Mouse (Mus musculus) common myeloid progenitor, adult 5-6 weeks (primary cell): ENCODE data around the gene Pygl. TPM values are rescaled to one million over a fixed set of nuclear protein-coding genes. Genes with fewer than 3 reads are reported as not detected.
"Not testable (repeated sequence)": the region's sequence is repeated elsewhere in the genome, so short reads cannot be mapped to it uniquely, and the experiment has no call there.

Experiments used
- ATAC-seq: replicated peaks from 2 replicates; pipeline ENCODE4 v1.8.0; 2016; ENCODE audit warnings: low read depth, mild to moderate bottlenecking, moderate TSS enrichment, inconsistent platforms; ENCODE audit not compliant: poor library complexity, severe bottlenecking
- total RNA-seq: library from RNA; stranded (forward); fragments of 200-1000, 187-1606 nt; gene quantifications from 2 replicates; pipeline ENCODE4 v1.2.3, GENCODE M21; 2017

Gene Pygl
- total RNA-seq, 1 experiment from 2014 or later = 58.2 TPM

DNA sequence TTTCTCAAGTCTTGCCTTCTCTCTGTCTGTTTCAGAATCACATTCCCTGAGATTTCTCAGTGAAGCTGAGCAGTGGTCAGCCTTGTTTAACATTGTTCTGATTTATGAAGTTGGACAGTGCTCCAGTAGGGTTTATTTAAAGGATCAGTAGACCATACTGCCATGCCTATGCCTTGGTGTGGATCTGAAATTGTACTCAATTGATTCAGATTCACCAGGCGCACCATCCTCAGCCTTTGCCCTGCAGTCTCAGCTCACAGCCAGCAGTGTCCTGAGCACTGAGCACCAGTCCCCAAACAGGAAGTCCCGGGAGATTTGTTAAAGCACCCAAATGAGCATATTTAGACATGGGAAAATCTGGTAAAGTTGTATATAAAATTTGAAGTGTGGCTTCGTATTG, 66.5 kb downstream of the Pygl start:
- ATAC-seq = no peak

GRCm38 (mm10) chr12:70161057-70161456, 70.2 kb downstream of the Pygl start:
- ATAC-seq = no peak

DNA sequence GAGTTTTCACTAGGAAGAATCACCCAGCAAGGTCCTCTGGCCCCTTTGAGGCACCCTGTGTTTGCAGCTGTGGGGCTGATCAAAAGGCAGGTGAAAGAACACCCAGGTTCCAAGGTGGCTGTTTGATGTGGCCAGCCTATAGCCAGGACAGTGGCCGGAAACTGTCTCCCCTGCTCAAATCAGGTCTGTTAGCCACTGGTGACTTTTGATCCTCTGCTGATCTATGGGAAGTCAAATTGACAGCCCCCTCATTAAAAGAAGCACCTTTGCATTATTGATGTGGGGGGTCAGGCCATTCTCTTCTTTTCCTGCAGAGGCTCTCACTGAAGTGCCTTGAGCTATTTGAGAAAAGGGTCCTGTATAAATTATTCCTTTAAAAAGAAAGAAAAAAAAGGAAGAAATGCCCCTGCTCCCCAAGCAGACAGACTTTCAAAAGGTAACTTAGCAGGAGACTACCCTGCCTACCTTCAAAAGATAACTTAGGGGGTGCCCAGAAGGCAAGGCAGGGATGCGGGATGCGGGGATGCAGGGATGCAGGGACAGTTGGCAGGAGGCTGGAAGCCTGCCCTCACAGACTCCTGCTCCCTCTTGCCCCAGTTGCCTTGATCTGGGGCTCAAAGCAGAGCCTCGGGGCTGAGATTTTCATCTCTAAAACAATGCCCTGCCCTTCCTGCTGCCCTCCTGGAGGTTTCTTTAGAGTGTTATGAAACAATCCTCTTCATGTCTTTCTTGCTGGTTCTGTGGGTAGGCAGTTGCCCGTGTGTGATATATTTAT, 73.8 kb downstream of the Pygl start:
- ATAC-seq = no peak

DNA sequence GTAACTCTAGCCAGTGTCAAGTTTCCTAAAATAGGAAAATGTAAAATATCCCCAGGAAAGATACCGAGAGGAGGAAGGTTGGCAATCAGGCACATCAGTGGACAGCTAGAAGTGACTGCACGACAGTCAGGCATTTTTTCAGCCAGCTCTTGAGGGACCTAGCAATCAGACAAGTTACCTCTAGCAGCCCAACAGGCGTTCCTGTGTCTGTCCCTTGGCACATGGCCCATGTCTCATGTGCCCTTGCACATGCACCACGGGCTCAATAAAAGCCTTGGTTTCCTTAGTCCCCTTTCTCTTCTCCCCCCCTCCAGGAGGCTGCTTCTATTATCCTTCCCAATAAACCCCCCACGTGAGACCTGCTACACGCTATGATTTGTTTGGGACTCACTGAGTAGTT, 75.1 kb downstream of the Pygl start:
- ATAC-seq = peak; percentile 62; the same call in 1 of the 2 replicates

- no peak for ATAC-seq
These were observed 77.4 kb downstream of the Pygl start, which contains the start of gene Abhd12b for GRCm38 (mm10) chr12:70153842-70154241. Abhd12b (plus strand) TSS chr12:70154142.

GRCm38 (mm10) chr12:70148631-70149265, 82.5 kb downstream of the Pygl start:
- ATAC-seq = peak; percentile 53; the same call in 1 of the 2 replicates

DNA sequence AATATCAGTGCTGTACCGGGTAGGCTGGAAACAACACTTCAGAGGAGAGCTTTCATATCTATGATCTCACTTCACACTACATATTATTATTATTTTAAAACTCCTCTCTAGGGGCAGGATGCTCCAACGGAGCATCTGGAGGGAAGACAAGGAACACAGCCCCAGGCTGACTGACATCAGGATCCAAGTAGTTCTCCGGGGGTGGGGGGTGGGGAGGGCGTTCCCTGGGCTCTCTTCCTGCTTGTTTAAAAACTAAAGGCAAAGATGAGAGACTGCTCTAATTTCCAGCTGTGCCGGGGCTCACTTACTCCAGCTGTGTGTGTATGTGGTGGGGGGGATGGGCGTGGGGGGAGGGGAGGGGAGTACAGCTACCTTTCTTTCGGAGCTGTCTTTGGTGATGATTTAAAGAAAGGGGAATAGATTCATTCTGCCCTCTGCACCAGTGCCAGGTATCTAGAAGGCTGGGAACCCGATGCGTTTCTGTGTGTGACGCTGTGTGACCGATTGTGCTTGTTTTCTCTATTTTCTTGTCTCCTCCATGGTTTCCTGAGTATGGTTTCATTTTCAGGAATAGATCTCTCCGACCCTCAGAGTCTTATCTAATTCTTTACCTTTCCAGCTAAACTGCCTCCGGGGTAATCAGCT, 83.2 kb downstream of the Pygl start:
- no peak for ATAC-seq

DNA sequence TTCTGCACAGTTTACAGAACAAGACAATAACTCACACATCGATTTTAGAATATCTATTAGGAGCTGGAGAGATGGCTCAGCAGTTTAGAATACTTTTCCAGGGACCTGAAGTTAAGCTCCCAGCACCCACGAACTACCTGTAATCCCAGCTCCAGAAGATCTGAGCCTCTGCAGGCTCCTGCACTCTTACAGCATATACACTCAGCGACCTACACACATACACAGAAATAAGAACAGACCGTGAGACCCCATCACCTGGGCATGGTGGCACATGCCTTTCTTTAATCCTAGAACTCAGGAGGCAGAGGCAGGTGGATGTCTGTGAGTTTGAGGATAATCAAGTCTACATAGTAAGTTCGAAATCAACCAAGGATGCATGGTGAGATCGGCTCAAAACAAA, 85.7 kb downstream of the Pygl start:
- no peak for ATAC-seq

DNA sequence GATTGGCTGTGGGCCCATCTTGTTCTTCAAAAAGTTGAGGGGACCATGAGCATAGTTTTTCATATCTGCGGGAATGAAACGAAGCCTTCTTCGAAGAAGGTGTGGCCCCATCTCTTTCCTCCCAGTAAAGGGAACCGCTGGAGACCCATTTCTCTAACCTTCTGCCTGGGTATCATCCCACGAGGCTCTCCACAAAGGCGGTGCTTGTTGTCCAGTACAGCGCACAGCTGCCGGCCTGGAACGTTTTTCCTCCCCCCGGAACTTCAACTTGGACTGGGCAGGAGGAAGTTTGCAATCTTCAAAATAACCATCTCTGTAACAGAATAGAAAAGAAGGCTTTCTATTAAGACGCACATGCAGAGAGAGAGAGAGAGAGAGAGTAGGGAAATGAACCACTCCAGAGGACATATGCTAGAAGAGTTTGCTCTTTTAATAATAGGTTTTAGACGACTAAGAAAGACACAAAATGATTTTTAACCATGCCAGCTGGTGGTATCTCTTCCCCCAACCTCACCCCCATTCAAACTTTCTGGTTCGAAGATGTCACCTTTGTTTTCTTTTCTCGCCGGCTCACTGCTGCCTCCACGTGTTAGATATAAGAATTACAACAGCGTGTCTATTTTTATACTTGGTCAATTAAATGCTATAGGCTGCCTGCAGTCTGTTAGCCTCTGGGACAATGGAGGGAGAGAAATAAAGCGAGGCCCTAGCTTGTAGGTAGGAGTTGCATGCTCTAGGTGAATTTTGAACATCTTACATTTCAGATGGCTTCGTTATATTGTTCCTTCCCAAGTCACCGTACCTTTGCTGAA, 86.4 kb downstream of the Pygl start:
- ATAC-seq = peak; percentile 43

DNA sequence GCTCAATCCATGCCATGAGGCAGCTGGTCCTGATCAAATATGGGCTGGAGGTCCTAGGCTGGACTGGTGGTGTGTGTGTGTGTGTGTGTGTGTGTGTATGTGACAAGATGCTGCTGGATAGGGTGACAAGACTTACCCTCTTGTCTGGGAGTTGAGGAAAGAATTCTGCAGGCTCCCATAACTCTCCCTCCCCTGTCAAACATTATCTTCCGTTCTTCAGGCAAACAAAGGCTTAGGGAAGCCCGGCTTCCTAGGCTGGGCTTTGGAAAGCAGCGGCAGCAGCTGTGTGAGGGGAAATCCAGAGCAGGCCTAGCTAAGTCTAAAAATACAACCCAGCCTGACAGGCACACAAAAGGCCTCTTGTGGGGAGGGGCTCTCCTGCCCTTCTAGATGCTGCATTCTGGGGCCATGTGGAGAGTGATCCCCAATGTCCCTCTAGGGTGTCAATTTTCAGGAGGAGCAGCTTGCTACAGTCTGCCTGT, 87.1 kb downstream of the Pygl start:
- not testable (repeated sequence) for ATAC-seq

DNA sequence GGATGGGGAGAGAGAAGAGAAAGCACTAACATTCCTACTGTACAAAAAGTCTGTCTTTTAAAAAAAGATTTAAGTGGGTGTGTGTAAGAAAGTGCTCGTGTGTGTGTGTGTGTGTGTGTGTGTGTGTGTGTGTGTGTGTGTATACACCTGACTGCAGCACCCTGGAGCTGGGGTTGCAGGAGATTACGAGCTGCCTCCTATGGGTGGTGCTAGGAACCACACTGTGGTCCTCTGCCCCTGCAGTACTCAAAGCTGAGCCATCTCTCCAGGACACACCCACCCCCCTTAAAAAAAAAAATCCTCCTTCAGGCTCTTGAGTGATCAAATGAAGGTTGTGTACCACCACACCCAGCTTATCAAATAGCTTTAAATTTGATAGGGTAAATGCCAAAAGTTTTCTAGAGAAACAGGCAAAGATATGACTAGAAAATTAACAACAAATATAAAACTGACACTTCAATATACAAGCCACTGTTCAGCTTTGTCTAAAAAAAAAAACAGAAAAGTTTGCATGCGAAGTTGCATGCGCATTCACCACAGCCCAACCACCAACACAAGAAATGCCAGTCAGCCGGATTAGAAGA, 90.2 kb downstream of the Pygl start:
- no peak for ATAC-seq

Other genes with a start within 250 kb of the Pygl start
- gene Sav1, start 244.5 kb downstream of the Pygl start, total RNA-seq = 41.7 and 56.2 TPM in 2 replicates
- gene Nin, start 117.8 kb downstream of the Pygl start, total RNA-seq = 91.7 and 99.8 TPM in 2 replicates
- not detected in 2 replicates for gene Abhd12b, start 77.3 kb downstream of the Pygl start, total RNA-seq
- gene Trim9, start 116.1 kb upstream of the Pygl start, total RNA-seq = 0.18 and 0.39 TPM in 2 replicates
- 97.5 and 108 TPM in 2 replicates for gene Tmx1, start 221.6 kb upstream of the Pygl start, total RNA-seq